Mouse (Mus musculus) spleen, postnatal 10 days (tissue): ENCODE data around the gene Lman2.

Source experiments
- DNase-seq, 2 experiments: peaks; one replicate each; pipeline ENCODE4 v3.0.0; 2021 to 2022; ENCODE audit warnings: low spot score in 2 of 2

Gene Lman2

GRCm38 (mm10) chr13:55371007-55371681 lies 8.6 kb upstream of the Lman2 start:
- DNase-seq: no peak

GRCm38 (mm10) chr13:55370234-55370633 lies 7.7 kb upstream of the Lman2 start:
- peak; percentile 38 to 44 for DNase-seq

- peak; percentile 75 to 80 for DNase-seq
Measured at GRCm38 (mm10) chr13:55369531-55370114, 7.0 kb upstream of the Lman2 start, which contains the start of gene Rgs14. TSS of gene Rgs14 (plus strand) at chr13:55369732.

- no peak for DNase-seq
Measured at GRCm38 (mm10) chr13:55368401-55368800, 5.8 kb upstream of the Lman2 start.

- DNase-seq: no peak
Measured at GRCm38 (mm10) chr13:55361974-55362452, 570 bp downstream of the Lman2 start.

- no peak for DNase-seq
Measured at GRCm38 (mm10) chr13:55361145-55361544, 1.4 kb downstream of the Lman2 start.

- DNase-seq: no peak
Measured at GRCm38 (mm10) chr13:55346745-55347144, 15.8 kb downstream of the Lman2 start.

- no peak for DNase-seq
Measured at GRCm38 (mm10) chr13:55344286-55344685, 18.3 kb downstream of the Lman2 start.

- DNase-seq: no peak
Measured at GRCm38 (mm10) chr13:55342469-55342868, 20.1 kb downstream of the Lman2 start.

- DNase-seq: no peak
Measured at GRCm38 (mm10) chr13:55339259-55339658, 23.3 kb downstream of the Lman2 start.

GRCm38 (mm10) chr13:55338131-55339054 lies 24.2 kb downstream of the Lman2 start:
- DNase-seq: no peak

GRCm38 (mm10) chr13:55337341-55337975 lies 25.1 kb downstream of the Lman2 start:
- DNase-seq: no peak

GRCm38 (mm10) chr13:55335701-55336100 lies 26.9 kb downstream of the Lman2 start:
- DNase-seq: no peak

- DNase-seq: no peak
Measured at GRCm38 (mm10) chr13:55332331-55332730, 30.3 kb downstream of the Lman2 start.

GRCm38 (mm10) chr13:55330567-55331400 lies 31.8 kb downstream of the Lman2 start:
- DNase-seq: peak; percentile 24 to 25

- DNase-seq: peak; percentile 93 to 95
Measured at GRCm38 (mm10) chr13:55329683-55330566, 32.7 kb downstream of the Lman2 start, which contains the start of gene Mxd3. TSS of gene Mxd3 (minus strand) at chr13:55329823.

- peak; percentile 66 to 71 for DNase-seq
Measured at GRCm38 (mm10) chr13:55329109-55329682, 33.4 kb downstream of the Lman2 start.

- DNase-seq: peak in 1 of 2 experiments; percentile 39
Measured at GRCm38 (mm10) chr13:55328641-55329040, 33.9 kb downstream of the Lman2 start.

GRCm38 (mm10) chr13:55328171-55328570 lies 34.4 kb downstream of the Lman2 start:
- DNase-seq: peak; percentile 31 to 38
